Mouse (Mus musculus) heart, embryonic 12.5 days (tissue): ENCODE measurements around the gene Rassf6. TPM values are rescaled to one million over a fixed set of nuclear protein-coding genes. Genes with fewer than 3 reads are reported as not detected.

Source experiments
- ATAC-seq: fragments of 200-750 bp; cut with Nextera tagmentation; 2 replicates; pipeline ENCODE4 v1.8.0; 2017; ENCODE audit warnings: moderate TSS enrichment, moderate library complexity; ENCODE audit not compliant: insufficient number of reproducible peaks, low FRiP score
- H3K27ac ChIP-seq: fragments of 300-500 bp; sonication (generic); 2 replicates; pipeline ENCODE4 v1.5.1; 2016; ENCODE audit warnings: mild to moderate bottlenecking, moderate library complexity; ENCODE audit not compliant: poor library complexity, severe bottlenecking
- H3K27me3 ChIP-seq: fragments of 300-500 bp; sonication (generic); replicated peaks from 2 replicates; pipeline ENCODE4 v1.6.1; 2016; ENCODE audit warnings: mild to moderate bottlenecking, moderate library complexity
- H3K36me3 ChIP-seq: fragments of 300-500 bp; sonication (generic); 2 replicates; pipeline ENCODE4 v1.6.1; 2016; ENCODE audit warnings: mild to moderate bottlenecking, moderate library complexity
- H3K4me1 ChIP-seq: fragments of 300-500 bp; sonication (generic); replicated peaks from 2 replicates; pipeline ENCODE4 v1.6.1; 2016; ENCODE audit warnings: mild to moderate bottlenecking
- H3K4me2 ChIP-seq: fragments of 300-500 bp; sonication (generic); 2 replicates; pipeline ENCODE4 v1.6.1; 2016; ENCODE audit warnings: mild to moderate bottlenecking, moderate library complexity
- H3K4me3 ChIP-seq: fragments of 300-500 bp; sonication (generic); 2 replicates; pipeline ENCODE4 v1.5.1; 2016; ENCODE audit warnings: mild to moderate bottlenecking
- H3K9ac ChIP-seq: fragments of 300-500 bp; sonication (generic); 2 replicates; pipeline ENCODE4 v1.6.1; 2016; ENCODE audit warnings: mild to moderate bottlenecking, moderate library complexity
- H3K9me3 ChIP-seq: fragments of 300-500 bp; sonication (generic); replicated peaks from 2 replicates; pipeline ENCODE4 v1.6.1; 2016; ENCODE audit warnings: mild to moderate bottlenecking, moderate library complexity
- WGBS: fragments of 180-500 bp; shearing (Covaris S2); methylation state at CpG from one replicate; pipeline ENCODE4 v1.1.7; 2016; 5-methylcytosine and 5-hydroxymethylcytosine counted together
- polyA plus RNA-seq: library from polyadenylated mRNA; unstranded; fragments of >200 nt; fragmentation: Nextera tagmentation; extraction: Ambion mirVana; gene quantifications from 2 replicates; pipeline ENCODE4 v1.2.1, GENCODE M21; 2016

The Rassf6 gene
- polyA plus RNA-seq, 1 experiment from 2014 or later: 0.52 TPM

DNA sequence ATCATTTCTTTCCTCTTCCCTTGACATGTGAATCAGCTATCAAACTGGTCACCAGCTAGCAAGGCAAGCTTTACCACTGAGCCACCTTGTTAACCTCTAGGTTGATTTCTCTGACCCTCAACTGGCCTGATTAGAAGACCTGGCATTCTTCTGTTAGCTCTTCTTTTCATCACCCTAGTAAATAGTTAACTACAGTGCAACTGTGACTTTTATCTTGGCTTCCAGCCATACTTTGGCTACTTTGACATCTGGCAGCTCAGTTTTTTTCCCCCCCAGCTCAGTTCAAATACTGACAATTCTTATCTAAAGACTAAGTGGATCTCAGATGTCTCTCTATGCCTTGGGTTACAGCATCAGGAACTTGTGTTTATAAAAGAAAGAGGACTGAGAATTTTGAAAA lies 72.1 kb downstream of the Rassf6 start:
- no peaks in the 10 kb centered on the region for H3K36me3 ChIP-seq
- no peaks in the 10 kb centered on the region for H3K9me3 ChIP-seq
- no peak overlapping the region for H3K4me2 ChIP-seq
- no peak overlapping the region for H3K9ac ChIP-seq
- H3K4me3 ChIP-seq: no peak overlapping the region
- no peak for ATAC-seq
- H3K4me1 ChIP-seq: peaks cover 16% of the 10 kb centered on the region
- H3K27ac ChIP-seq: no peak overlapping the region
- H3K27me3 ChIP-seq: no peaks in the 10 kb centered on the region

DNA sequence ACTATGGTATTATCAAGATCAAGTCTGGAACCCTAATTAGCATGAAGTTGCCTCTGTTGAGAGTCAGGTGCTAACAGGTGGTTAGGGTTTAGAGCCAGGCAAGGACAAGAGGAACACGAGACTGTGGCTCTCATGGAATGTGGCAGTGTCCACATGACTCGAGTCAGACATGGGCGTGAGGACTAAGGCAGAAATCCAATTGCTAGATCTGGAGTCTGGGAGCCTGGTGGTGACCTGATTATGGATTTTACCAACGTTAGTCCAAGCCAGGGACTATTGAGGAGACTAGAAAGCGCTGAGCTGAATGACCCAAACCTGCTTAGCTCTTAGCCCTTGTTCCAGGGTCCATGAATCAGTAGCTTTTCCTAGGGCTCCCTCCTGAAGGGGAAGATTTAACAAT lies 72.7 kb downstream of the Rassf6 start:
- 59% methylated on average over 5 of the region's 5 CpGs for WGBS
- no peaks in the 10 kb centered on the region for H3K9me3 ChIP-seq
- H3K9ac ChIP-seq: no peak overlapping the region
- no peaks in the 10 kb centered on the region for H3K27me3 ChIP-seq
- H3K36me3 ChIP-seq: no peaks in the 10 kb centered on the region
- no peak overlapping the region for H3K4me2 ChIP-seq
- peaks cover 19% of the 10 kb centered on the region for H3K4me1 ChIP-seq
- H3K4me3 ChIP-seq: no peak overlapping the region
- no peak for ATAC-seq
- H3K27ac ChIP-seq: no peak overlapping the region

GRCm38 (mm10) chr5:90565205-90565604 lies 75.3 kb downstream of the Rassf6 start:
- no peaks in the 10 kb centered on the region for H3K9me3 ChIP-seq
- H3K27me3 ChIP-seq: no peaks in the 10 kb centered on the region
- H3K27ac ChIP-seq: no peak overlapping the region
- H3K4me2 ChIP-seq: no peak overlapping the region
- H3K36me3 ChIP-seq: no peaks in the 10 kb centered on the region
- no peak for ATAC-seq
- H3K4me3 ChIP-seq: no peak overlapping the region
- 80% methylated on average over 6 of the region's 6 CpGs for WGBS
- H3K9ac ChIP-seq: no peak overlapping the region
- H3K4me1 ChIP-seq: peaks cover 21% of the 10 kb centered on the region

GRCm38 (mm10) chr5:90564161-90564560 lies 76.3 kb downstream of the Rassf6 start:
- H3K9ac ChIP-seq: no peak overlapping the region
- ATAC-seq: no peak
- WGBS: 86% methylated on average over 4 of the region's 4 CpGs
- H3K4me3 ChIP-seq: no peak overlapping the region
- no peaks in the 10 kb centered on the region for H3K36me3 ChIP-seq
- no peak overlapping the region for H3K4me2 ChIP-seq
- H3K4me1 ChIP-seq: peaks cover 20% of the 10 kb centered on the region
- no peaks in the 10 kb centered on the region for H3K27me3 ChIP-seq
- H3K27ac ChIP-seq: no peak overlapping the region
- no peaks in the 10 kb centered on the region for H3K9me3 ChIP-seq

DNA sequence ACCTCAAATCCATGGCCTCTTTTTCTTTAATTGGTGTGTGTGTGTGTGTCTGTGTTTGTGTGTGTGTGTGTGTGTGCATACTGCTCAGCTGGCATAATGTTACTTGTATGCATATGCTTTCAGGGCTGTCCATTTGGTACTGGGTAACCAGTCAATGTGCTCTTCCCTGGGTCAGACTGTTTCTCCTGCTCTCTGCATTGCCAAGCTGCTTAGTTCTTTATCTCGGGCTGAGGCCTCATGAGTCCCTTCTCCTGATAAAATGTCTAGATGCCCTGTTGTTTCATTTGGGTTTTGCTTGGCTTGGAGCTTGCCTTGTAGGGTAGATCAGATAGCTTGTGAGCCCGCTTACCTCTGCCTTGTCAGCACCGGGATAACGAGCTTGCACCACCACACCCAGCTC lies 77.6 kb downstream of the Rassf6 start:
- H3K4me1 ChIP-seq: peaks cover 8% of the 10 kb centered on the region
- H3K9ac ChIP-seq: no peak overlapping the region
- no peaks in the 10 kb centered on the region for H3K9me3 ChIP-seq
- no peak overlapping the region for H3K4me3 ChIP-seq
- 31% methylated on average over 4 of the region's 4 CpGs for WGBS
- ATAC-seq: no peak
- H3K27ac ChIP-seq: no peak overlapping the region
- no peak overlapping the region for H3K4me2 ChIP-seq
- H3K27me3 ChIP-seq: no peaks in the 10 kb centered on the region
- no peaks in the 10 kb centered on the region for H3K36me3 ChIP-seq

DNA sequence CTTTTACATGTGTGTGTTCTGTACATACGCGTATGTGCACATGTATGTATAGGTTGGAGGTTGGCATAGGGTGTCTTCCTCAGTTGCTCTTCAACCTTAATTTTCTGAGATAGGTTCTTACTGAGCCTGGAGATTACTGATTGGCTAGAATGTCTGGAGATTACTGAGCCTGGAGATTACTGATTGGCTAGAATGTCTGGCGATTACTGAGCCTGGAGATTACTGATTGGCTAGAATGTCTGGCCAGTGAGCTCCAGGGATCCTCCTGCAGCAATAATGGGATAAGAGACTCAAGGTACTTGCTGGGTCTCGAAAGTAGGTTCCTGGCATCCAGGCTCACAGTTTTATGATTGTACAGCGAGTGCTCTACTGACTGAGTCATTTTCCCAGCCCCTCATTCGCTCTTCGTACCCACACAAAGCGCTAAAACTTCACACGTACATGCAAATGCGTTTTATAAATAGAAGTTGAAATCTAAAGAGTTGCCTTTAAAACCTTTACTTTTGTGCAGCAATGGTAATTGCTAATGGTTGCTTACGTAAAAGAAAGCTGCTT lies 78.7 kb downstream of the Rassf6 start:
- peaks cover 5% of the 10 kb centered on the region for H3K4me1 ChIP-seq
- 88% methylated on average over 11 of the region's 11 CpGs for WGBS
- no peak overlapping the region for H3K4me3 ChIP-seq
- no peaks in the 10 kb centered on the region for H3K9me3 ChIP-seq
- no peak overlapping the region for H3K9ac ChIP-seq
- no peak for ATAC-seq
- H3K27ac ChIP-seq: no peak overlapping the region
- H3K36me3 ChIP-seq: no peaks in the 10 kb centered on the region
- H3K27me3 ChIP-seq: no peaks in the 10 kb centered on the region
- no peak overlapping the region for H3K4me2 ChIP-seq

DNA sequence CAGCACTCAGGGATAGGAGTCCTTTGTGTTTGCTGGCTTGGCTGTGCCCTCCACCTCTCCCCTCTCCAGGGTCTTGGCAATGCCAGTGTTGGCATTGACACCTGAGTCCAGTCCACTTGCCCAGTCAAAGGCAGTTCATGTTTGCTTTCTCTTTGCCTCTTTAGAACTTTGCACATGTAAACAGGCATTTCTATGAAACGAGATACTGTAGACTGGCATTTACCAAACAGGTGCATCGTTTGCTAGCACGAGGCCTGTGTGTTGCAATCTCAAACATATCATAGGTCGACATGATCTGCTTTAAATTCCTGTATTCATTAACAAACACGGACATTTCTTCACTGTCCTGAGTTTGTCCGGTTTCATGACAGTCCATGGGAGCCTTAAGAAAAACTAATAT lies 79.7 kb downstream of the Rassf6 start, which contains the start of gene 5830473C10Rik:
TSS of gene 5830473C10Rik (plus strand) at position 365 of the 400 bp plus-strand sequence.
- Histone ChIP-seq H3K36me3 (no peaks in the 10 kb centered on the region), H3K4me2 (no peak within 1 kb of the TSS), H3K4me1 (peaks cover 5% of the 10 kb centered on the region), H3K9me3 (no peaks in the 10 kb centered on the region), H3K9ac (no peak within 1 kb of the TSS), H3K27ac (no peak within 1 kb of the TSS), H3K4me3 (no peak within 1 kb of the TSS), H3K27me3 (no peaks in the 10 kb centered on the region)
- no peak for ATAC-seq
- WGBS: 80% methylated on average over 6 of the region's 6 CpGs

DNA sequence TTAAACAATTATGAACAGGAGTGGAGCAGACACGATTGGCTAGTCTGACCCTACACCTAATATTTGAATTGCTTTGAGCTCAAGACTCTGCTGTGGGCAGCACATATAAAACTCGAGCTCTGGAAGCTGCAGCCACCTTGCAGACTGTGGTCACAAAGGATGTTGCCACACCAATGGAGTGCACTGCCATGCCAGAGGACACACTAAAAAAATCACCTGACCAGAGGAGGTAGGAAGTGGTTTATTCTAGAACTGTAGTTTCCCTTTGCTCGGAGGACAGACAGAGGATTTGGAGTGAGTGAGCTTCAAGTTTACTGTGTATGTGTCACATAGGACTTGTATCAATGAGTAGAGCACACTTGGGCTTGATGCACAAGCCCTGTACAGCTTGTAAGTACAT lies 84.4 kb downstream of the Rassf6 start:
- Histone ChIP-seq H3K4me1 (no peaks in the 10 kb centered on the region), H3K4me3 (no peak overlapping the region), H3K9me3 (no peaks in the 10 kb centered on the region), H3K9ac (no peak overlapping the region), H3K27ac (no peak overlapping the region), H3K27me3 (no peaks in the 10 kb centered on the region), H3K4me2 (no peak overlapping the region), H3K36me3 (no peaks in the 10 kb centered on the region)
- no peak for ATAC-seq
- 72% methylated on average over 3 of the region's 3 CpGs for WGBS

Other genes with a start within 250 kb of the Rassf6 start
- gene Alb, start 179.8 kb downstream of the Rassf6 start, polyA plus RNA-seq: 2.3 and 11.3 TPM in 2 replicates
- gene Afp, start 149.9 kb downstream of the Rassf6 start, polyA plus RNA-seq: 23.2 and 125 TPM in 2 replicates
- 0.09 TPM in 1 of 2 replicates, not detected in the other for gene Afm, start 121.7 kb downstream of the Rassf6 start, polyA plus RNA-seq
- gene 5830473C10Rik, start 79.5 kb downstream of the Rassf6 start, polyA plus RNA-seq: not detected in 2 replicates
- gene Cxcl5, start 118.7 kb upstream of the Rassf6 start, polyA plus RNA-seq: not detected in 2 replicates
- 13.4 and 20.7 TPM in 2 replicates for gene Ppbp, start 127.9 kb upstream of the Rassf6 start, polyA plus RNA-seq
- 75.1 and 90.7 TPM in 2 replicates for gene Pf4, start 131.8 kb upstream of the Rassf6 start, polyA plus RNA-seq
- gene Cxcl3, start 145.4 kb upstream of the Rassf6 start, polyA plus RNA-seq: not detected in 2 replicates
- not detected in 2 replicates for gene Cxcl15, start 153.9 kb upstream of the Rassf6 start, polyA plus RNA-seq